Mouse (Mus musculus) forebrain, embryonic 12.5 days (tissue): ENCODE results near the gene Gm20388. TPM values are rescaled to one million over a fixed set of nuclear protein-coding genes. Genes with fewer than 3 reads are reported as not detected.

Source experiments
- ATAC-seq: fragments of 200-750 bp; cut with Nextera tagmentation; 2 replicates; pipeline ENCODE4 v1.8.0; 2017; ENCODE audit warnings: moderate TSS enrichment; ENCODE audit not compliant: low FRiP score
- H3K27ac ChIP-seq: fragments of 300-500 bp; sonication (generic); 2 replicates; pipeline ENCODE4 v1.5.1; 2016; ENCODE audit warnings: mild to moderate bottlenecking
- H3K27me3 ChIP-seq: fragments of 300-500 bp; sonication (generic); 2 replicates; pipeline ENCODE4 v1.6.1; 2016; ENCODE audit warnings: mild to moderate bottlenecking
- H3K36me3 ChIP-seq: fragments of 300-500 bp; sonication (generic); replicated peaks from 2 replicates; pipeline ENCODE4 v1.6.1; 2016; ENCODE audit warnings: mild to moderate bottlenecking
- H3K4me1 ChIP-seq: fragments of 300-500 bp; sonication (generic); 2 replicates; pipeline ENCODE4 v1.6.1; 2016
- H3K4me2 ChIP-seq: fragments of 300-500 bp; sonication (generic); 2 replicates; pipeline ENCODE4 v1.6.1; 2016; ENCODE audit warnings: mild to moderate bottlenecking, moderate library complexity
- H3K4me3 ChIP-seq: fragments of 300-500 bp; sonication (generic); replicated peaks from 2 replicates; pipeline ENCODE4 v1.5.1; 2016; ENCODE audit warnings: mild to moderate bottlenecking
- H3K9ac ChIP-seq: fragments of 300-500 bp; sonication (generic); 2 replicates; pipeline ENCODE4 v1.6.1; 2016; ENCODE audit warnings: mild to moderate bottlenecking
- H3K9me3 ChIP-seq: fragments of 300-500 bp; sonication (generic); 2 replicates; pipeline ENCODE4 v1.6.1; 2016
- WGBS: fragments of 180-500 bp; shearing (Covaris S2); methylation state at CpG from one replicate; pipeline ENCODE4 v1.1.7; 2016; 5-methylcytosine and 5-hydroxymethylcytosine counted together
- polyA plus RNA-seq: library from polyadenylated mRNA; unstranded; fragments of >200 nt; fragmentation: Nextera tagmentation; extraction: Ambion mirVana; gene quantifications from 2 replicates; pipeline ENCODE4 v1.2.1, GENCODE M21; 2016

Gene Gm20388
- polyA plus RNA-seq, 1 experiment from 2014 or later = not detected

DNA sequence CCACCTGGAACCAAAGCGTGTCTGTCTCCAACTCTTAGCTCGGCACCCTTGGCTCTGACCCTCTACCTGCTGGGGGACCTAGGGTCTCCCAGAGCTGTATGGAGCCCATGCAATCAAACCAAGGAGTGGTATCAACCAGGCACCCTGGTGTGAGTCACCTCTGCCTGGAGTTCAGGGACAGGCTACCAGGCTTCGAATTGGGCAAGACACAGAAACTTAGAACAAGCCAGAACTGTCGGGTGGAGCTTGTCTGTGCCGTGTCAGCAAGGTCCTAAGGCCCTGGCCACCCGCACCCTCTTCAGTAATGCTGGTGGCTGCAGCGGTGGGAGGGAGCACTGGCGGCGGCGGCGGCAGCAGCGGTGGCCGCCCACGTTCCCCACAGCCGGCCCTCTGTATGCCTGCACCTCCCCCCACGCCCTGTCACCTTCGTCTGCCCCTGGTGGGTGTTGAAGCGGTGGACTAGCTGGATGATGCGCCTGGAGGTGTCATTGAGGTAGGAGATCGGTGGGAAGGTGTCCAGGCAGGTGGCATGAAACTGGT, 2526.0 kb downstream of the Gm20388 start:
- 93% methylated on average over 20 of the region's 20 CpGs for WGBS
- H3K36me3 ChIP-seq = peaks cover 62% of the 10 kb centered on the region

DNA sequence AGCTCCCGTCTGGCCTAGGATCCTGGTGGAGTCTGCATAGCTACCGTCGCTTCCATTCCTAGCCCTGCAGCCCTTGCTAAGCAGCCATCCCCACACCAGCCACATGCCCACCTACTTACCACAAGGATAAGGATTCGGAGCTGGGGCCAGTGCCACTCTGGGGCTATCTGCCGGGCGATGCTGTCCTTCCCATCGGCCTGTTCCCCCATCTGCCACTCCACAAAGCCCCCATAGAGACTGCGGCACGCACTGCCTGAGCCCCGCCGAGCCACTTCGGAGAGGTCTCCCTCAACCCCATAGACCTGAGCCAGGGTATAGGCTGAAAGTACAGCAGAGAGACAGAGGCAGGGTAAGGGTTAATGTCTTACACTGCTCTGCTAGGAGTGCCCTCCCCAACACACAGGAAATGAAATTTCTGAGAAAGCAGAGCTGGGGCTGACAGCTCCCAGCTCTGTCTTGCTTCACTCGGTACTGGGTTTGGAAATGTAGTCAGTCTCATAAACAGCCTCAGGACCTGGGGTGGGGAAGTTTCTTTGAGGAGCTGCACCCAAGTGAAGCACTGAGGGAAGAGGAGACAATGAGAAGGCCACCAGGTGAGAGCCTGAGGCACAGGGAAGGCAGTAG, 2527.2 kb downstream of the Gm20388 start:
- peaks cover 1% of the 10 kb centered on the region; the same call in 1 of the 2 replicates for H3K27me3 ChIP-seq
- H3K4me1 ChIP-seq = peaks cover 16% of the 10 kb centered on the region
- 93% methylated on average over 13 of the region's 13 CpGs for WGBS
- H3K4me2 ChIP-seq = no peak overlapping the region
- H3K36me3 ChIP-seq = peaks cover 62% of the 10 kb centered on the region
- no peak overlapping the region for H3K4me3 ChIP-seq
- H3K9ac ChIP-seq = no peak overlapping the region
- 0 out of 2 replicates have a peak overlapping the region, but pooled peaks have one; percentile 5 for H3K27ac ChIP-seq
- peaks cover 4% of the 10 kb centered on the region; the same call in 1 of the 2 replicates for H3K9me3 ChIP-seq
- ATAC-seq = no peak

More for the DNA sequence above, 2526.0 kb downstream of the Gm20388 start:
- Histone ChIP-seq H3K27me3 (peaks cover 11% of the 10 kb centered on the region; the same call in 1 of the 2 replicates), H3K27ac (no peak overlapping the region), H3K4me2 (no peak overlapping the region), H3K4me1 (peaks cover 17% of the 10 kb centered on the region), H3K9ac (no peak overlapping the region), H3K9me3 (peaks cover 4% of the 10 kb centered on the region; the same call in 1 of the 2 replicates), H3K4me3 (no peak overlapping the region)
- no peak for ATAC-seq

DNA sequence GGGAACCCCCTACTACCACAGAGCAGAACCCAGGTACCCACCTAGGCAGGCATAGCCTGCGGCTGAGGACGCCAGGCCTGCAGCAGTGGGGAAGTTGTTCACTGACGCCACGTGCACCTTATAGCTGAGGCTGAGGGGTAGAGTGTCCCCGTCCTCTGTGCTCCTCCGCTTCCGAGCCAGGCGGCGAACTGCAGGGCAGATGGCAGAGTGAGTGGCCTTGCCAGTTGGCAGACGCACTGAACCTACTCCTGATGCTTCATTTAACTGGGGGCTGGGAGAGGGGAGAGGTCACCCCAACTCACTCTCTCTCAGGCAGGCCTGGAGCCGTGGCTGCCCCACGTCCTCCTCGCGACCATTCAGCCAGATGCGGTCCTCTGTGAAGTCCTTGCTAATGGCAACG, 2528.7 kb downstream of the Gm20388 start:
- H3K9me3 ChIP-seq = peaks cover 4% of the 10 kb centered on the region; the same call in 1 of the 2 replicates
- 96% methylated on average over 16 of the region's 16 CpGs for WGBS
- ATAC-seq = no peak
- H3K36me3 ChIP-seq = peaks cover 54% of the 10 kb centered on the region
- H3K4me1 ChIP-seq = peaks cover 13% of the 10 kb centered on the region
- H3K4me2 ChIP-seq = no peak overlapping the region
- no peaks in the 10 kb centered on the region for H3K27me3 ChIP-seq
- no peak overlapping the region for H3K9ac ChIP-seq
- H3K27ac ChIP-seq = no peak overlapping the region
- H3K4me3 ChIP-seq = no peak overlapping the region

DNA sequence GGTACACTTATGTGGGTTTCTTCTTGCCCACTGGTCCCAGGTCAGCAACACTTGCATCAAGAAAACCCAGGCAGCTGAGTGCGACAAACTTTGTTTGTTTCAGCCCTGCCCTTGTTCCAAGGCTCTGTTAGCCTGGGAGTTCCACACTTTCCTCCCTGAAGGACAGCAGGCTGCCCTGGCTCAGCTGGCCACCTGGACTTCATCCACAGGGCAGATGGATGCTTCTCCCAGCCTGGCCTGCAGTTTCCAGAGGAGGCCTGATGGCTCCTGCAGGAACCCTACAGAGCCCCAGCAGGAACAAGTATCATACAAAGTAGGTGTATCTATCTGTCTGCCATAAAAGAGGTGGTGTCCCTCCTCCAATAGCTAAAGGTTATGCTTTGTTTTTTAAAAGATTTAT, 2530.7 kb downstream of the Gm20388 start:
- H3K9me3 ChIP-seq = no peaks in the 10 kb centered on the region
- peaks cover 37% of the 10 kb centered on the region for H3K36me3 ChIP-seq
- H3K4me3 ChIP-seq = no peak overlapping the region
- no peak for ATAC-seq
- H3K27ac ChIP-seq = no peak overlapping the region
- WGBS = 100% methylated on average over 1 of the region's 1 CpGs
- H3K4me2 ChIP-seq = no peak overlapping the region
- no peak overlapping the region for H3K9ac ChIP-seq
- peaks cover 31% of the 10 kb centered on the region for H3K4me1 ChIP-seq
- no peaks in the 10 kb centered on the region for H3K27me3 ChIP-seq

DNA sequence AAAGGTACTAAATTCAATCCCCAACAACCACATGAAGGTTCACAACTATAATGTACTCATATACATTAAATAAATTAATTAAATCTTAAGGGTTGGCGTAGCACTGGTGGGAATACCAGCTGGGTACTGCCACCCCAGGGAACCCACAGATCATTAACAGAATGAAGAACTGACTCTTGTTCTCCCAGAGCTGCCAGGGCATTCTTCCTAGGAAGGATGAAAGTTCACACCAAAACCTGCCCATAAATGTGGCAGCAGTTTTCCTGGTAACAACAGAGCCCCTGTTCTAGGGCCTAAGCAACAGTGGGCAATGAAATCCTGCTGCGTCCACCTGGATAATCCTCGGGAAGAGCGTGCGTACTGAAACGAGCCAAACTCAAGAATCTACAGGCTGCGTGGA, 2531.7 kb downstream of the Gm20388 start:
- Histone ChIP-seq H3K27ac (peak overlapping the region; percentile 79), H3K4me1 (peaks cover 31% of the 10 kb centered on the region), H3K9ac (peak overlapping the region; percentile 72), H3K36me3 (peaks cover 26% of the 10 kb centered on the region), H3K27me3 (0 out of 2 replicates have a peak, but pooled peaks cover 6% of the 10 kb centered on the region), H3K4me3 (peak overlapping the region; percentile 63), H3K9me3 (no peaks in the 10 kb centered on the region), H3K4me2 (peak overlapping the region; percentile 93)
- ATAC-seq = no peak
- 20% methylated on average over 7 of the region's 7 CpGs for WGBS

DNA sequence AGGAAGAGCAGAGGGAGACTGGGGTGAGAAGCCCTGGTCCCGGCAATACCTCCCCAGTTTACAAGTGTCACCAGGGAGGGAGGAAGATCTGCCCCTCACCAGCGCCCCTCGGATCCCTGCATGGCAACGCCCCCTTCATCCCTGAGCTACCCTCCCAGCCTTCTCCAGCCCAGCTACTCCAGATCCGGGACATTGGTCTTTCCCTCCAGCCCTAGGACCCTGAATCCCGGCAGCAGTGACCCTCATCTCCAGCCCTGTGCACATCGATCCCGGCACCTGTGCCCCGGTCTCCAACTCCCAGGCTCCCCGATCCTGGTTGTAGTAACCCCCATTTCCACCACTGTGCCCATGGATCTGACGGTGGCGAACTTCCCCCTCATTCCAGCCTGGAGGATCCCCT, 2532.1 kb downstream of the Gm20388 start:
- WGBS = under 1% methylated on average over 12 of the region's 12 CpGs
- no peaks in the 10 kb centered on the region for H3K9me3 ChIP-seq
- H3K4me3 ChIP-seq = peak overlapping the region; percentile 63
- H3K27me3 ChIP-seq = 0 out of 2 replicates have a peak, but pooled peaks cover 9% of the 10 kb centered on the region
- peak overlapping the region; percentile 79 for H3K27ac ChIP-seq
- H3K9ac ChIP-seq = peak overlapping the region; percentile 72
- peaks cover 22% of the 10 kb centered on the region for H3K36me3 ChIP-seq
- ATAC-seq = peak; percentile 25
- H3K4me2 ChIP-seq = peak overlapping the region; percentile 93
- peaks cover 31% of the 10 kb centered on the region for H3K4me1 ChIP-seq

DNA sequence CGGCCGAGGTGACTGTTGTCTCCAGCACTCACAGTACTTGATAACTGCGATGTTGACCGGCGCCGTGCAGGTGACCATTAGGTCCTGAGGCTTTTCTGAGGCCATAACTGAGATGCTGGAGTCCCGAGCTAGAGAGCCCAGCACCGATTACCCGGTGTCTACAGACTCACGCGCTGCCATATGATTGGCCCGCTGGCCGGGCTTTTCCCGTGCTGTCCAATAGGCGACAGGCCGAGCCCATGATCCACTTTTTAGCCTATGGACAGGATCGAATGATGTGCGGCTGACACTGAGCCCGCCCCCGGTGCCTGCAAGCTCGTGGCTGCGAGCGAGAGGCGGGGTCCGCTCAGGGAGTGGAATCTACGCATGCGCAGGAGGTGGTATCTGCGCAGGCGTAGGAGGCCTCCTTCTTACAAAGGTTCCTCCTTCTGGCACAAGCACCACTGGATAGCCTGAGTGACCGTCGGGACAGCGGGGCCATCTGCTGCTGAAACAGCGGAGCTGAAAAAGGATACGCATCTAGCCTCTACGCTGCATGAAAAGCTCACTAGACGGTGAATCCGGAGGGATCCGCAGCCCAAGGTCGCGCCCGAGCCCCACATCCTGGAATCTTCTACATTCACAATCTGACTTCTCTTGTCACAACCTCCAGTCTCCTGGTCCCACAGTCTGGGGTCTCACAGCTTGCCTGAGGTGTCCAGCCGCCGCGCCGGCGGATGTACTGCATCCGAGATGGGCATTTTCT, 2532.8 kb downstream of the Gm20388 start, which contains the start of gene Mvd:
Gene Mvd, minus strand, starts transcription at position 161 of the 745 bp plus-strand sequence.
- H3K27me3 ChIP-seq = 0 out of 2 replicates have a peak, but pooled peaks cover 11% of the 10 kb centered on the region
- WGBS = under 1% methylated on average over 47 of the region's 47 CpGs

DNA sequence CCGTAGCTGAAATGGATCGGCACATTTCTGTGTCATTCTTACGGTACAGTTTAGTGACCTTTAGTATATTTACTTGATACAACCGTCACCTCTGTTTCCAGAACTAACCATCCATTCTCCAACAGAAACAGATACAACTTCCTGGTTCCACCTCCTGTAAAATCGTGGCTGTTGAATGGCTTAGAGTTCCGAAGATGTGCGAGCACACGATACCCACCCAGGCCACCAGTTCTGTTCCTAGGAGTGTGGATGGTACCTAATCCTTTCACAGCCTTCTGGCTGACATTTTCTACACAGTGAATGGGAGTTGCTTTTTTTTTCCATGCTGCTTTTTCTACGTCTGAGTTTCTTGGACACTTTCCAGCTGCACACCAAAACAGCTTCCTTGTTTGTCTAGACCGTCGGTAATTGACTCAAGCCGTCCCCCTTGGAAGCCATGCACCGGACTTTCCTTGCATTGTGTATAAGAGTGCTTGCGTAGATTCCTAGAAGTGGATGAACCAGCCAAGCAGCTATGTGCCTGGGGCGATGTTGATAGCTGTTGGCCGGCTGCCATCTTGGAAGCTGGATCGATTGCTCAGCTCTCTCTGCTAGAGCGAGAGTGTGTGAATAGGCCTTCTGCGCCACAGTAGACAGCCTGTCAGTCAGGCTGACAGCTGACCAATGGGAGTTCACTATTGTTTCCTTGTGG, 2533.6 kb downstream of the Gm20388 start:
- peak overlapping the region; percentile 81 for H3K9ac ChIP-seq
- H3K9me3 ChIP-seq = no peaks in the 10 kb centered on the region
- peak; percentile 54 for ATAC-seq
- peak overlapping the region; percentile 68 for H3K4me2 ChIP-seq
- peak overlapping the region; percentile 63 for H3K4me3 ChIP-seq
- 20% methylated on average over 19 of the region's 19 CpGs for WGBS
- peaks cover 31% of the 10 kb centered on the region for H3K4me1 ChIP-seq
- H3K36me3 ChIP-seq = peaks cover 10% of the 10 kb centered on the region
- peak overlapping the region; percentile 99 for H3K27ac ChIP-seq
- 0 out of 2 replicates have a peak, but pooled peaks cover 11% of the 10 kb centered on the region for H3K27me3 ChIP-seq

More for the DNA sequence above, 2532.8 kb downstream of the Gm20388 start, which contains the start of gene Mvd:
- H3K4me3 ChIP-seq = peak within 1 kb of the TSS; percentile 63
- H3K4me2 ChIP-seq = peak within 1 kb of the TSS; percentile 93
- no peaks in the 10 kb centered on the region for H3K9me3 ChIP-seq
- peaks cover 31% of the 10 kb centered on the region for H3K4me1 ChIP-seq
- peaks cover 15% of the 10 kb centered on the region for H3K36me3 ChIP-seq
- ATAC-seq = peak; percentile 98
- H3K9ac ChIP-seq = peak within 1 kb of the TSS; percentile 81
- H3K27ac ChIP-seq = peak within 1 kb of the TSS; percentile 99

DNA sequence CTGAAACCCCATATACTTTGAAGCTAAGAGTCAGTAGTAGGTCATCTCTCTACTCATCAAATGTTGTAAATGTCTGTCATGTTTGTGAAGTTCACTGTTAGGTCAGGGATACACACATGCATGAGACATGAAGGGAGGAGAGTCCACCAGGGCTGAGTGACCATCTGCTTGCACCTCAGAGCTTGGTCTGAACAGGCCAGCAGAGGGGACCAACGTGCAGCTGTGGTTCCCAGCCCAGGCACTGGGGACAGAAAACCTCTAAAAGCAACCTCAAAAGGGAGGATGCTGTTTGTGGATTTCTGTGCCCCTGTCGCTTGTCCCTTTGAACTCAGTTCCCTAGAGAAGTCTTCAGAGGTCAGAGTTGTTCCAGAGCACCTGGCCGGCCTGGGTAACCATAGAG, 2534.6 kb downstream of the Gm20388 start:
- no peak for ATAC-seq
- WGBS = 80% methylated on average over 3 of the region's 3 CpGs
- Histone ChIP-seq H3K4me3 (no peak overlapping the region), H3K4me1 (peaks cover 31% of the 10 kb centered on the region), H3K27me3 (0 out of 2 replicates have a peak, but pooled peaks cover 11% of the 10 kb centered on the region), H3K27ac (peak overlapping the region; percentile 99; the same call in 1 of the 2 replicates), H3K9ac (peak overlapping the region; percentile 17; the same call in 1 of the 2 replicates), H3K9me3 (no peaks in the 10 kb centered on the region), H3K36me3 (no peaks in the 10 kb centered on the region), H3K4me2 (peak overlapping the region; percentile 68)

DNA sequence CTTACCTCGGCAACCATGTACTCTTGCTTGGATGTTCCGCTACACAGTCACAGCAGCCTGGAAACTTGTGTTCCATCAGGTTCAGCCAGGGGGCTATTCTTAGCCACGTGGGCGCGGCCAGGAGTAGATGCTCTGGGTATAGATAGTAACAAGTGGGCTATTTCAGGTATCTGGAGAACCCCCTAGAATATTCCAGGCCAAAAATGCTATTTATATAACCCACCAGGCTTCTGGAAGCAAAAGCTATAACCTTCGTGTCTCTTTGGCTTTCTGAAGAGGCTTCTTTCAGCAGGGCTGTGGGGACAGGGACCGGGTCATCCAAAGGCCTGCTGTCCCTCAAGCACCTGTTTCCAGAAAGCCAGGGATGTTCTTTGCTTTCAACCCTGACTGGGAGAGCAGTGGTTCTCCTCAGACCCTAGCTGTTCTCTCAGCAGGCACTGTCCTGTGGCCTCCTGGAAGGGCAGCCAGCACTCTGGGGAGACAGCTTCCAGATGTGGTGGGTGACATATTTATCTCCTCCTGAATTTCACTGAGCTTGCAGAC, 2540.6 kb downstream of the Gm20388 start:
- no peak overlapping the region for H3K4me3 ChIP-seq
- ATAC-seq = no peak
- WGBS = 82% methylated on average over 7 of the region's 7 CpGs
- H3K27me3 ChIP-seq = peaks cover 14% of the 10 kb centered on the region; the same call in 1 of the 2 replicates
- H3K36me3 ChIP-seq = no peaks in the 10 kb centered on the region
- H3K9ac ChIP-seq = no peak overlapping the region
- no peaks in the 10 kb centered on the region for H3K9me3 ChIP-seq
- no peak overlapping the region for H3K27ac ChIP-seq
- H3K4me2 ChIP-seq = no peak overlapping the region
- no peaks in the 10 kb centered on the region for H3K4me1 ChIP-seq

DNA sequence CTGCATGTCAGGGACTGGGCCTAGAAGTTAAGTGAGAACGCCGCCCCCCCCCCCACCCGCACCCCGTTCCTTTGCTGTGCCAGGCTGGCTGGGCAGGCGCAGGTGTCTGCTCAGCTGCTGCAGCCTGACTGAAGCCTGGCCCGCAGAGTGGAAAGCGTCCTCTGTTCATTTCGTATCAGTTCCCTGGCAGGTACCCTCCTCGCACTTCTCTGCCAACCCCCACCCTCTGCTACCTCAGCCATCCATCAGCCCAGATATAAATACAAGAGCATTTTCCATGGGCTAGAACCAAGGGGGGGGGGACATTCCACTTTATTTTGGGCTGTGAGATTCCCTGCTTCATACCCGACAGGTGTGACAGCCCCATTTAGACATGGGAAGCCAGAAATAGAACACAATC, 2541.5 kb downstream of the Gm20388 start:
- H3K27me3 ChIP-seq = peaks cover 17% of the 10 kb centered on the region
- H3K4me3 ChIP-seq = no peak overlapping the region
- no peak overlapping the region for H3K27ac ChIP-seq
- H3K9ac ChIP-seq = no peak overlapping the region
- no peak overlapping the region for H3K4me2 ChIP-seq
- no peak for ATAC-seq
- 88% methylated on average over 10 of the region's 10 CpGs for whole genome bisulfite sequencing
- no peaks in the 10 kb centered on the region for H3K36me3 ChIP-seq
- H3K4me1 ChIP-seq = no peaks in the 10 kb centered on the region
- H3K9me3 ChIP-seq = no peaks in the 10 kb centered on the region
